Mouse (Mus musculus): ENCODE results near the gene Trp63. TPM values are rescaled to one million over a fixed set of nuclear protein-coding genes. Genes with fewer than 3 reads are reported as not detected.

Trp63 gene
- total RNA-seq, 2 experiments from 2014 or later = 6.7 to 13.3 TPM

- intact Hi-C loops (cut with DNase I) = no loop called here
- TF ChIP-seq CTCF (IDR thresholded peaks at IDR 0.05) = no peak
- DNase-seq = no peak
- Histone ChIP-seq H3K27ac (no peak overlapping the region), H3K4me3 (no peak overlapping the region)
Observed at GRCm38 (mm10) chr16:25723131-25723530, 39.6 kb downstream of the Trp63 start.

DNA sequence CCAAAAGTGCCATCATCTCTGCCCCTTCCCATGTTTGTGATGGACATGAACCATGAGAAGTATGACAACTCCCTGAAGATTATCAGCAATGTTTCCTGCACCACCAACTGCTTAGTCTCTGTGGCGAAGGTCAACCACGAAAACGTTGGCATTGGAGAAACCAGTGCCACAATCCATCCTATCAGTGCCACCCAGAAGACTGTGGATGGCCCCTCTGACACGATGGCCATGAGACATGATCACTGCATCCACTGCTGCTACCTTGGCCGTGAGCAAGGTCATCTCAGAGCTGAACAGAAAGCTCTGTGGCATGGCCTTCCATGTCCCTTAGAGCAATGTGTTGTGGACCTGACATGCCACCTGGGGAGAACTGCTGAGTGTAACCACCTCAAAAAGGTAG, 43.4 kb downstream of the Trp63 start:
- Histone ChIP-seq H3K4me3 (no peak overlapping the region), H3K27ac (no peak overlapping the region)
- no peak for TF ChIP-seq CTCF (IDR thresholded peaks at IDR 0.05)
- DNase-seq = no peak
- intact Hi-C loops (cut with DNase I) = no loop called here

GRCm38 (mm10) chr16:25727957-25728506, 44.5 kb downstream of the Trp63 start:
- intact Hi-C loops (cut with DNase I) = no loop called here
- peak; percentile 65 for DNase-seq
- TF ChIP-seq CTCF (IDR thresholded peaks at IDR 0.05) = no peak
- H3K4me3 ChIP-seq = no peak overlapping the region
- H3K27ac ChIP-seq = no peak overlapping the region

DNA sequence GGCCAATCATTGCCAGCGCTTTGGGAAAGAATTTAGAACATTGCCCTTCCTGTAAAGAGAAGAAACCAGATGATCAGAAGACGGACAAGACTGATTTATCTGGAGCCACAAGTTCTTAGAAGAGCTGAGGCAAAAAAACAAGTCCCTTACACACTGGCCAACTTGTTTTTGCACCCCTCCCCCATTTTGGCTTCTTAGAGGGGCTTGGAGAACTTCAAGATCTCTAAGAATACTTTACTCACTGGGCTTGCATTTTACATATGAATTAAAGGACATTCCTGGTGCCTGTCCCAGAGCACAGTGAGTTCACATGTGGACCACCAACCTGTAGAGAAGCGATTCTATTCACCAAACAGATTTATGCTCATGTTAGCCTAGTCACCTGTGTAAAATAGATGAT, 53.3 kb downstream of the Trp63 start:
- no peak overlapping the region for H3K27ac ChIP-seq
- intact Hi-C loops (cut with DNase I) = no loop called here
- H3K4me3 ChIP-seq = no peak overlapping the region
- TF ChIP-seq CTCF (IDR thresholded peaks at IDR 0.05) = no peak
- DNase-seq = no peak

GRCm38 (mm10) chr16:25737623-25738050, 54.1 kb downstream of the Trp63 start:
- H3K27ac ChIP-seq = no peak overlapping the region
- H3K4me3 ChIP-seq = no peak overlapping the region
- intact Hi-C loops (cut with DNase I) = no loop called here
- no peak for DNase-seq
- TF ChIP-seq CTCF (IDR thresholded peaks at IDR 0.05) = no peak

- intact Hi-C loops (cut with DNase I) = no loop called here
- peak; percentile 43 for DNase-seq
- Histone ChIP-seq H3K27ac (no peak overlapping the region; the same call in 1 of the 2 replicates), H3K4me3 (0 out of 2 replicates have a peak overlapping the region, but pooled peaks have one; percentile 3)
- TF ChIP-seq CTCF (IDR thresholded peaks at IDR 0.05) = no peak
Observed at GRCm38 (mm10) chr16:25746807-25747206, 63.2 kb downstream of the Trp63 start.

GRCm38 (mm10) chr16:25751866-25752265, 68.3 kb downstream of the Trp63 start:
- TF ChIP-seq CTCF (IDR thresholded peaks at IDR 0.05) = no peak
- DNase-seq = no peak
- intact Hi-C loops (cut with DNase I) = no loop called here
- Histone ChIP-seq H3K27ac (no peak overlapping the region), H3K4me3 (no peak overlapping the region)

DNA sequence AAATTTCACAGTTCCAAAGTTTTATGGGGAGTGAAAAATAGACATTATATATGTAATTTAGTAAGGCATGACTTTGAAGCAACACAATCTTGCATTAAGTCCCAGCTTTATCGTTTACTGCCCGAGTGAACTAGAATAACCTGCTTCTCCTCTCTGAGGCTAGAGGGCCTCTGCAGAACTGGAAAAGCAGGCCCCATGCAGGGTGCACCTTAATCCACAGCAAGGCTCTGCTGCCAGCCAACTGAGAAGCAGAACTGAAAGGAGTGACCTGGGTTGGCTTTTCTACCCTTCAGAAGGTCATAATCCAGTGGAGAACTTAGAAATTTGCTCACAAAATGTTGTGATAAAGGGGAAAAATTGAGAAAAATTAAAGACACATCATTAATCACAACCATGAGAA, 74.5 kb downstream of the Trp63 start:
- DNase-seq = no peak
- no peak for TF ChIP-seq CTCF (IDR thresholded peaks at IDR 0.05)
- Histone ChIP-seq H3K4me3 (no peak overlapping the region), H3K27ac (no peak overlapping the region)
- intact Hi-C loops (cut with DNase I) = no loop called here

DNA sequence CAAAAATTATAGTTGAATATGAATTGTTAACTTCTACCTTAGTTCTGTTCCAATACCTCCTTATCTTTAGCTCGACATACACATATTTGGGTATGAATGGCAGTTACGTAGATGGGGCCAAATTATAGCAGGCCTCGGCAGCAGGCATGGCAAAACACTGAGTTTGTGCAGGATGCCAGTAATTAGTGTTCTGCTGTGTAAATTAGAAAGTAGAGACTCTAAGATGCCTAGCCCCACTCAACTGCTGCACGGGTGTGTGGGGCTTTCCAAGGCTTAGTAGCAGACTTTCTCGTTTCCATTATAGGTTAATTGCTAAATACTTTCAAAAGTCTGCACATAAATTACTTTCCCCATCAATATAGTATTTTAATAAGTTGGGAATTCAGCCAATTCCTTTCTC, 82.0 kb downstream of the Trp63 start:
- Histone ChIP-seq H3K27ac (no peak overlapping the region), H3K4me3 (no peak overlapping the region)
- DNase-seq = no peak
- TF ChIP-seq CTCF (IDR thresholded peaks at IDR 0.05) = no peak
- intact Hi-C loops (cut with DNase I) = no loop called here

DNA sequence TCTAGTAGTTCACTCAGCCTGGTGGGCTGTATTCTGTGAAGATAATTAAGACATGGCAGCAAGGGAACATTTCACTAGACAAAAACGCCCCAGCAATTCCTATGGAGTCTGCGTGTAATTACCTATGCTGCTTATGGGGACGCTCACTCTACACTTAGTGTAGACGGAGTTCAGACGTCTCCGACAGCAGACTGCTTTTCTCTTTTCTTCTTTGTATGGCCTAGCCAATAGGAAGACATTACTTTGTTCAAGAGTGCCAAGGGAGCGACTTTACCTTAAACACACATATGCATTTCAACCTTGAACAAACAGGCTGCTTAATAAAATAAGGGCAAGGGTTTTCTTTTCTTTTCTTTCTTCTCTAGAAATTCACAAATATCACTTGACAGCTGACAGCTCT, 91.0 kb downstream of the Trp63 start:
- H3K27ac ChIP-seq = no peak overlapping the region
- no peak for DNase-seq
- no peak for TF ChIP-seq CTCF (IDR thresholded peaks at IDR 0.05)
- H3K4me3 ChIP-seq = no peak overlapping the region
- intact Hi-C loops (cut with DNase I) = no loop called here

GRCm38 (mm10) chr16:25777501-25777900, 93.9 kb downstream of the Trp63 start:
- DNase-seq = no peak
- intact Hi-C loops (cut with DNase I) = no loop called here
- no peak overlapping the region for H3K27ac ChIP-seq
- H3K4me3 ChIP-seq = no peak overlapping the region
- TF ChIP-seq CTCF (IDR thresholded peaks at IDR 0.05) = no peak

DNA sequence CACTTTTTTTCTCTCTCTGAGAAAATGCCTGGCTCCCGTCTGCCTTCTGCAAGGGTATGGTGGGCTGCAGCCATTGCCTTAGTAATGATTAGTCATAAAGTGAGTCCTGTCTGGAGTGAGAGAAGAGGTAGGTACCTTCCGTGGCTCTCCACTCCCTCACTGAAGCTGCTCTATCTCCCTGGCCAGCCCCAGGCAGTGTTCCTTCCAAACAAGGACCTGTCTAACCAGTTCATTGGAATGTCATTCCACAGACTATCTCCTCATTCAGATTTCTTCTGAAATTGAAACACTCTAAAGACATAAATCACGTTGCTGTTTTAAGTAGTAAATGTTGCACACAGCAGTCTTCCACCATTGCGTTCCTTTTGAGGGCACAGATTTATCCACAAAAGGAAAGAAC, 96.4 kb downstream of the Trp63 start:
- Histone ChIP-seq H3K4me3 (no peak overlapping the region), H3K27ac (no peak overlapping the region)
- intact Hi-C loops (cut with DNase I) = no loop called here
- no peak for TF ChIP-seq CTCF (IDR thresholded peaks at IDR 0.05)
- no peak for DNase-seq

GRCm38 (mm10) chr16:25784246-25784645, 100.7 kb downstream of the Trp63 start:
- H3K4me3 ChIP-seq = no peak overlapping the region
- TF ChIP-seq CTCF (IDR thresholded peaks at IDR 0.05) = no peak
- no peak overlapping the region for H3K27ac ChIP-seq
- no peak for DNase-seq
- intact Hi-C loops (cut with DNase I) = no loop called here

- no peak for TF ChIP-seq CTCF (IDR thresholded peaks at IDR 0.05)
- Histone ChIP-seq H3K4me3 (no peak overlapping the region), H3K27ac (no peak overlapping the region)
- intact Hi-C loops (cut with DNase I) = no loop called here
- no peak for DNase-seq
Observed at GRCm38 (mm10) chr16:25786457-25786856, 102.9 kb downstream of the Trp63 start.
